Mouse (Mus musculus) ES-Bruce4 (cell line): ENCODE measurements around the gene Adam33.

Experiments
- CTCF ChIP-seq: IDR thresholded peaks from one replicate; pipeline ENCODE4 v1.8.1; 2011; ENCODE audit warnings: low read depth, low read length
- EP300 ChIP-seq: IDR thresholded peaks from 2 replicates; pipeline ENCODE4 v1.6.1; 2011; ENCODE audit warnings: low read depth, low read length; ENCODE audit not compliant: insufficient read depth
- POLR2A ChIP-seq: IDR thresholded peaks from one replicate; pipeline ENCODE4 v1.8.1; 2011; ENCODE audit warnings: low read length; ENCODE audit not compliant: insufficient read depth

DNA sequence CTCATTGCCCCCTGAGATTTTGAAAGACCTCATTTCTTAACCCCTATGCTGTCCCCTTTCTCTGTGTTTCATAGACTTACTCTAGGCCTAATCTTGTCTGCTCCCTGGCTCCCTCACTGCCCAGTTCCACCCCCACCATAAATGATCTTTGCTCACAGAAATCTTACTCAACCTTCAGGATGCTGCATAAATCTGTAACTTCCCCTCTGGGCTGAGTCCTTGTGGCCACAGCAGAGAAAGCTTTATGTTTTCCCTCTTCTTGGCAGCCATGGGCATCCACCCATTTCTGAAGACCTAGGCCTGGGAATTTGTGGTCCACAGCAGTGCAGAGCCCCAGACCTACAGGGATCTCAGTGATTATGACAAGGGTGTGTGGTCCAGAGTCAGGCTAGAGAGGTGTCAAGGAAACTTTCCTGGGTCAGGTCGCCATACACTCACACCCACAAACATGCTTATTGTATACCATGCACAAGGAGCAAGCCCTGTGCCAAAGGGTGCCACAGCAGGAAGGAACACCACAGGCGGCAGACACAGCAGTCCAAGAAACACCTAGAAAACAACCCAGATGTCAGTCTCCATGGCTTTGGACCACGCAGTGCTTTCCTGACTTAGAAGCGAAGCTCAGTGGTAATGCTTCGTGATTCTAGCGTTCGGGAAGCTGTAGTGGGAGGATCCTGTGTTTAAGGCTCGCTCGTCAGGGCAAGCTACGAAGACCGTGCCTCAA is 23.2 kb upstream of the Adam33 start, which contains the start of gene Siglec1:
- no peak for TF ChIP-seq CTCF
- no peak for TF ChIP-seq EP300
- TF ChIP-seq POLR2A: no peak
